Mouse (Mus musculus) liver (tissue): ENCODE data around the gene Cfap61.

Source experiments
- DNase-seq: peaks from one replicate; pipeline ENCODE4 v3.0.0-alpha.2; 2020; ENCODE audit warnings: mixed read lengths

Cfap61 gene

GRCm38 (mm10) chr2:145950239-145950638, 15.7 kb downstream of the Cfap61 start:
- DNase-seq = no peak

- no peak for DNase-seq
Observed at GRCm38 (mm10) chr2:145952726-145953125, 18.1 kb downstream of the Cfap61 start.

- DNase-seq = no peak
Observed at GRCm38 (mm10) chr2:145955844-145956243, 21.3 kb downstream of the Cfap61 start.

DNA sequence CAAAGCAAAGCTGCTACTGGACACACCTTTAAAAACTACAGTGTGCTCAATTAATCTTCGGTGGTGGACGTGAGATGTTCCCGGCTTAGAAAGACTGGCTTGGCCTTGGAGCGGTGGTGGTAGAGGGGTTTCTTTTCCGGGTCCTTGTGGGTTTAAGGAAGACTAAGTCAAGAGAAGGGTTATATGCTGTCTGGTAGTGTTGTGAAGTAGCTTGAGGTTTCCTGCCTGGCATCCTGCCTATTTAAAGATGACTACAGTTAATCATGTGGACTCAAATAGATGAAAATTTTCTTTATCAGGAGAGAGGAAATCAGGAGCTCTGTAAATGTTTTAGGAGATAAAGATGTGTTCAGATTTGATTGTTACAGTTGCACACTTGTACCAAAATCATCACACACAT, 21.7 kb downstream of the Cfap61 start:
- DNase-seq = no peak

- no peak for DNase-seq
Observed at GRCm38 (mm10) chr2:145957450-145957849, 22.9 kb downstream of the Cfap61 start.

GRCm38 (mm10) chr2:145958097-145958496, 23.5 kb downstream of the Cfap61 start:
- no peak for DNase-seq

DNA sequence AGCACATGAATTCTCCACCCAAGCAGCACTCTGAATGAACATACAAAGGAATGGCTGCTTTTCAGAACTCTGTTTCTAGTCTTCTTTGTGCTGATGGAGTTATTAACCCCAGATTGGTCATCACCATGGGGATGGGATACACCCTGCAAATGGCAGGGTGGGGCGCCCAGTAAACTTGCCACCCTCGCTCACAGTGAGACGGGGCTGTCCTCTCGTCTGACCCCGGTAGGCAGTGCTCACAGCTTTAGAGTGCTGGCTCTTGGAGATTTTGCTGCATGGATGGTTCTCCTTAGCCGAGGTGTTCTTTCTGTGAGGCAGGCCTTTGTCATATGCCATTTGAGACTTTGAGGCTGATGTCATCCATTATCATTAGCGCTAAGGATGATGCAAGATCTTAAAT, 24.0 kb downstream of the Cfap61 start:
- no peak for DNase-seq

DNA sequence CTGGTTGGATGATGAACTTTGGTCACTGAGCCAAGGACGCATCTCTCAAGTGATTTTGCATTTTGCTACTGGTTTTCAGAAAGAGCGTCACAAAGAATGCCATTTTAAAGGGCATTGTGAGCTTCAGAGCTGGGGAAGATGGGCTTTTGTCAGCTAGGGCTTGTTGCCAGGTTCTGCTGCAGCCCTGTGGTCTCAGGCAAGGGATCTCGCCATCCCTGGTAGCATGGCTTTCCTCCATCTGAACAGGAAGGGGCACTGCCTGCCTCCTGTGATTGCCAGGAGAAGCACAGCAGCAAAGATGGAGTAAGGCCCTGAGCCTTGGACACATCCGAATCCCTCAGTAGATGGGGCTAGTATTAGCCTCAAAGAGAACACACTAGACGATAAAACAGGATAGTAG, 27.3 kb downstream of the Cfap61 start:
- DNase-seq = no peak

GRCm38 (mm10) chr2:145970751-145971150, 36.2 kb downstream of the Cfap61 start:
- DNase-seq = no peak

GRCm38 (mm10) chr2:145971237-145972010, 36.8 kb downstream of the Cfap61 start:
- no peak for DNase-seq

GRCm38 (mm10) chr2:145972571-145972970, 38.0 kb downstream of the Cfap61 start:
- no peak for DNase-seq

- no peak for DNase-seq
Observed at GRCm38 (mm10) chr2:145979616-145980015, 45.0 kb downstream of the Cfap61 start.

GRCm38 (mm10) chr2:145980881-145981280, 46.3 kb downstream of the Cfap61 start:
- no peak for DNase-seq

DNA sequence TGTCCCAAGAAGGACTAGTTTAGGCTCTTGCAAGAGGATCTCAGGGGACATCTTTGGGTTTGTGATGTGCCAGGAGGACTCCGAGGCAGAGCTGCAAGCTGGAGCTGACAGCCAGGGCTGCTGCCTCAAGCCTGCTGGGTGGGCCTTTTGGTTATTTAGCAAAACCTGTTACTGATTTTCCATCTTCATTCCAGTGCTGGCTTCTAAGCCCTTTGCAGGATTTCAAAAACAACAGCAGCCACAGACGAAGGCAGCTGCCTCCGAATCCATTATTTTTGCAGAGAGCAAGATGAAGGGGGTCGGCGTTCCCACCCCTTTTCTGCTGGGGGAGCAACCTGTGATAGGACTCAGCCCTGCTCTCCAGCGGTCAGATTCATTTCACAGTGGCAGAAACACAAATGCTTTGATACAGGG, 47.1 kb downstream of the Cfap61 start:
- no peak for DNase-seq

DNA sequence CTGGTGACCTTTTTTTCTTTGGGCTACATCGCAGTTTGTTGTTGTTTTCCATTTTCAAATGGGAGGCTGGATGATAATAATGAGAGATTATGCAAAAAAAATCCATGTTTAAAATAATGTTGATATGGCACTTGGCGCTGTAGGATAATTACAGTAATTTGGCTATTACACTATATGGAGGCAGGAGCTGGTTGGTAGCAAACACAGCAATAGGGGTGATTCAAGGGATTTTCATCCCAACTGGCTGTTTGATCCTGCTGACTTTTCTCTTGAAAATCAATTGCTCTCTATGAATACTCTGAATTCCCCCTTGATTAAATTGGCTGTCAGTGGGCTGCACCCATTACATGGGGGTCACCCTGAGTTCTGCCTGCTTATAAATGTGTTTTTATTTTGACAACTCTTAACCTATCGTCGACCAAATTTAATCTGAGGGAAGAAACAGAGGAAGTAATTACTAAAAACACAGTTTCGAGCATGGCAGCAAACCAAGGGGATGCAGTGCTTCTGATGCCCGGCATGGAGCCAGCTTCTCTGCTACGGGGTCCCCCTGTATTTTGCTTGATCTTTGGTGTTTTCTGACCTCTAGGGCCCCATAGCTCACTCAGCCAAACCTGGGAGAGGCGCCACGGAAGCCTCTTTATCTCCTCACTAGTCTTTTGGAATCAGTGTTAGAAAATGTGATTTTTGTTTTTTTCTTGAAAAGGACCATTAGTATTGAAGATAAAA, 47.9 kb downstream of the Cfap61 start:
- no peak for DNase-seq

- DNase-seq = no peak
Observed at GRCm38 (mm10) chr2:145987757-145988156, 53.2 kb downstream of the Cfap61 start.

- no peak for DNase-seq
Observed at GRCm38 (mm10) chr2:145990446-145990845, 55.9 kb downstream of the Cfap61 start.

DNA sequence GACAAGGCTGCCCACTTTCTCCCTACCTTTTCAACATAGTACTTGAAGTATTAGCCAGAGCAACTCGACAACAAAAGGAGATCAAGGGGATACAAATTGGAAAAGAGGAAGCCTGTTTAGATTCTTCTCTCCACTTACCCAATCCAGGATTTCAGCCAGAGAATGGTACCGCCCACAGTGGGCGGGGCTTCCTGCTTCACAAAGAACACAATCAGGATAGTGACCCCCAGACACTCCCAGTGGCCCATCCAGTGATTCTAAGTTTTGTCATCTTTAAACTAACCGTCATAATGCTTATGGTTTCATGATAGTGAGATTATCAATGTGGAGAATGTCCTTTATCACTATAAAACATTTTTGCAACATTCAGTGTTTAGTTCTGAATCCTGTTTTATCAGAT, 61.9 kb downstream of the Cfap61 start:
- DNase-seq = no peak

DNA sequence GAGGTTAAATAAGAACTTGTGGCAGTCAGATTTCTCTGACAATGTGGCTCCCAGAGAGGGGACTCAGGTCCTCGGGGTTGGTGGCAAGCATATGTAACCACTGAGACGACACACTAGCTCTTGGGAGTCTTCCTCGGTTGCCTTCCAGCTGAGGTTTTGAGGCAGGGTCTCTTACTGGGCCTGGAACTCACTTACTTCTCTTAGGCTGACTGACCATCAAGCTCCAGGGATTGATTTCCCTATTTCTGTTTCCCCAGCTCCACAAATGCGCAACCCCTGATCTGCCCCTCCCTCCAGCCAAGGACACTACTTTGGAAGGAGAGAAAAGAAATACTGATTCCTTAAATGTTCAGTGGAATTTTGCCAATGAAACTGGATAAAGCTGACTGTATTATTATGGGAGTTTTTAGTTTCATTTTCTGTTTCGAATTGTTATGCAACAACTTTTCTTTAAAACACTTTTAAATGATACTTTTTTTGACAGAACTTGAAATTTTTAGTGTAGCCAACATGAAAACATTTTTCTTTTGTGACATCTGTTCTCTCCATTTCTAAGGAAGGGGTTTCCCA, 63.5 kb downstream of the Cfap61 start:
- no peak for DNase-seq

DNA sequence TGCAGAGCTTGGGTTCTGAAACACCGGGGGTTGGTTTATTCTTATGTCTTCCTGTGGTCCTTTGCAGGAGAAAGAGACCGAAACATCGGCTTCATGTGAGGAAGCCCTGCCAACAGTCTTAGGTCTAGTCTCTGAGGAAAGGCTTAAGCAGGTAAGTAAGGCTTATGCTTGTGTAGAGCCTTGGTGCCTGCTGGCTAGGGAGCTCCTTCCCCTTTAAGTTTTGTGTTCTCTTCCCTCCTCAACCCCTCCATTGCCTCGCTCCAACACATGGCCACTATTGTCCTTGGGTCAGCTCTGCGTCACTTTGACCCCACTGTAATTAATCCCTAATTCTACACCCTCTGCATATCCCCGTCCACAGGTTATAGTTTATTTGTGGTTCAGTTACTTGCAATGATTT, 74.2 kb downstream of the Cfap61 start:
- no peak for DNase-seq

- DNase-seq = no peak
Observed at GRCm38 (mm10) chr2:146009596-146010349, 75.2 kb downstream of the Cfap61 start.

DNA sequence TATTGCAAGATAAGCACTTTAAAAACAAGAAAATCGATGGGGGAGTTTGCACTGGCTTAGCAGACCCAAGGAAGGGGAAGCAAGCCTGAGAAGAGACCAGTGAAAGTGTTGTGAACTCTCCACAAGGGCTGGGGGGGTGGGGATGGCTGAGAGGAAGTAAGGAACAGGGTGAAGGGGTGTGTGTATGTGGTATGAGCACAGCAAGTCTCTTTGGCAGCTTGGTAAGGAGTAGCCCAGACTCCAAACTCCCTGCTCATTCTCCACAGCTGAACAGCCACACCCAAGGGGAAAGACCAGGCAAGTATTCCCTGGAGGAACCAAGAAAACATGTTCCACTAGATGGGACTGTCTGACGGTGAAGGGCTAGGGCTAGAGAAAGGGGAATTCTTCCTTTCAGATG, 76.2 kb downstream of the Cfap61 start:
- DNase-seq = no peak
